In genomic region chr4:144890690-144891120, GRCm38 (mm10) we compare ENCODE assay signal across 8 mouse cellular contexts. TPM values are rescaled to one million over a fixed set of nuclear protein-coding genes. Genes with fewer than 3 reads are reported as not detected.
A peak's percentile ranks its signal among the peaks of the same experiment; 100 is the strongest.
DNase-seq lines count a peak whose midpoint lies in the region; ATAC-seq and TF ChIP-seq lines count a peak whose summit lies in the region.

No protein-coding gene starts in this region.

- peaks cover 36% of the 10 kb centered on the region for H3K4me1 ChIP-seq in heart, embryonic 10.5 days
- H3K4me1 ChIP-seq in bone marrow macrophage, adult 2 months (ENCODE audit: control insufficient read depth, insufficient read depth, low read length): peaks cover 23% of the 10 kb centered on the region
- peaks cover 22% of the 10 kb centered on the region for H3K4me1 ChIP-seq in small intestine, adult 2 months (ENCODE audit: control insufficient read depth, insufficient read depth, insufficient read length, low read length)

- DNase-seq in heart, adult 18-20 months: peak; percentile 82 to 90
- DNase-seq in heart, embryonic 10.5 days (ENCODE audit: low spot score): no peak
- peak; percentile 53 for DNase-seq in fibroblast of lung, adult 2 months (ENCODE audit: low read depth)
- peak; percentile 72 for DNase-seq in heart, postnatal 4 days
- DNase-seq in left cerebral cortex, postnatal 10 days (ENCODE audit: extremely low spot score in 1 of 2, low spot score in 2 of 2): peak; percentile 57 to 72

- H3K9me3 ChIP-seq in heart, embryonic 10.5 days: no peaks in the 10 kb centered on the region

- no peak for TF ChIP-seq POLR2A in bone marrow macrophage, adult 2 months (IDR thresholded peaks at IDR 0.05; ENCODE audit: borderline replicate concordance, low read depth, low read length)
- TF ChIP-seq POLR2A in small intestine, adult 2 months (IDR thresholded peaks at IDR 0.05; ENCODE audit: low read depth, low read length): no peak

- ATAC-seq in megakaryocyte progenitor cell, adult 5-6 weeks (replicated peaks; ENCODE audit: poor library complexity): peak; percentile 33

- H3K27ac ChIP-seq in heart, embryonic 10.5 days: no peak overlapping the region
- H3K27ac ChIP-seq in bone marrow macrophage, adult 2 months (ENCODE audit: insufficient read depth, low read depth, low read length): peak overlapping the region; percentile 98
- peak overlapping the region; percentile 97 for H3K27ac ChIP-seq in small intestine, adult 2 months (ENCODE audit: insufficient read depth, low read depth, low read length)

- H3K4me3 ChIP-seq in heart, embryonic 10.5 days: no peak overlapping the region
- peak overlapping the region; percentile 80 for H3K4me3 ChIP-seq in bone marrow macrophage, adult 2 months (ENCODE audit: insufficient read depth, low read length)
- no peak overlapping the region for H3K4me3 ChIP-seq in small intestine, adult 2 months (ENCODE audit: low read depth, low read length)

- no peaks in the 10 kb centered on the region for H3K36me3 ChIP-seq in heart, embryonic 10.5 days
- H3K36me3 ChIP-seq in small intestine, adult 2 months (ENCODE audit: control insufficient read depth, insufficient read depth, low read length): no peaks in the 10 kb centered on the region

- peaks cover 50% of the 10 kb centered on the region; the same call in 1 of the 2 replicates for H3K27me3 ChIP-seq in heart, embryonic 10.5 days (ENCODE audit: insufficient read depth, poor library complexity, severe bottlenecking)
- H3K27me3 ChIP-seq in small intestine, adult 2 months (ENCODE audit: control insufficient read depth, insufficient read depth, low read length): no peaks in the 10 kb centered on the region

- intact Hi-C loops in left cerebral cortex, postnatal 10 days (cut with DNase I): loop anchor here (5.0 to 10.0 kb wide), 4 partner anchors 84 to 314 kb away; no protein-coding TSS in a partner anchor

- 10% methylated on average over 7 of the region's 7 CpGs for WGBS in heart, embryonic 10.5 days
- 24% methylated on average over 7 of the region's 7 CpGs for WGBS in small intestine, adult 2 months

- TF ChIP-seq CTCF in bone marrow macrophage, adult 2 months (IDR thresholded peaks at IDR 0.05; ENCODE audit: low read depth, low read length): peak; percentile 98
- TF ChIP-seq CTCF in small intestine, adult 2 months (IDR thresholded peaks at IDR 0.05; ENCODE audit: extremely low read depth, insufficient read length, insufficient replicate concordance, low read depth, low read length): peak; percentile 92; the same call in 1 of the 2 replicates

RNA-seq across cellular contexts. Expression of gene Dhrs3, which starts 1.9 kb away (rescaled TPM):
- 100 to 1,000 TPM; 114 to 133 TPM for total RNA-seq in heart, adult 18-20 months (2021)
- polyA plus RNA-seq in heart, embryonic 10.5 days (2016; fragmentation: Nextera tagmentation; extraction: Ambion mirVana): 7.0 and 21.2 TPM in 2 replicates
- polyA plus RNA-seq in bone marrow macrophage, adult 2 months (2012; ENCODE audit: insufficient read depth, insufficient read length, missing spikeins): 661 and 687 TPM in 2 replicates
- 10 to 100 TPM; 40.6 to 50.7 TPM for total RNA-seq in heart, postnatal 4 days (2021)
- total RNA-seq in left cerebral cortex, postnatal 10 days (2021): 10 to 100 TPM; 16.0 to 16.6 TPM
- total RNA-seq in megakaryocyte progenitor cell, adult 5-6 weeks (2015): 18.2 and 30.9 TPM in 2 replicates
- total RNA-seq in megakaryocyte progenitor cell, adult 5-6 weeks (2017): 26.4 and 27.2 TPM in 2 replicates
- polyA plus RNA-seq in small intestine, adult 2 months (2012; rRNA removed): 30.7 and 71.2 TPM in 2 replicates
